Mouse (Mus musculus) right cerebral cortex, adult 2 months (tissue): ENCODE measurements around the gene Mtmr14.

Experiments
- DNase-seq, 2 experiments: peaks; one replicate each; pipeline ENCODE4 v3.0.0; 2021 to 2022; ENCODE audit warnings: low spot score in 2 of 2

Gene Mtmr14

GRCm38 (mm10) chr6:113281676-113282075 is 44.0 kb downstream of the Mtmr14 start:
- no peak for DNase-seq

GRCm38 (mm10) chr6:113282101-113282802 is 44.6 kb downstream of the Mtmr14 start, which contains the start of gene Cpne9:
Gene Cpne9, plus strand, starts transcription at chr6:113282307.
- DNase-seq = peak in 1 of 2 experiments; percentile 38

GRCm38 (mm10) chr6:113282969-113283368 is 45.3 kb downstream of the Mtmr14 start:
- no peak for DNase-seq

GRCm38 (mm10) chr6:113283500-113283899 is 45.9 kb downstream of the Mtmr14 start:
- DNase-seq = no peak

GRCm38 (mm10) chr6:113284931-113285330 is 47.3 kb downstream of the Mtmr14 start:
- DNase-seq = no peak

- DNase-seq = no peak
Observed at GRCm38 (mm10) chr6:113286316-113286715, 48.7 kb downstream of the Mtmr14 start.

GRCm38 (mm10) chr6:113287236-113287635 is 49.6 kb downstream of the Mtmr14 start:
- DNase-seq = peak; percentile 49 to 67

GRCm38 (mm10) chr6:113289346-113289745 is 51.7 kb downstream of the Mtmr14 start:
- DNase-seq = no peak

GRCm38 (mm10) chr6:113290346-113290745 is 52.7 kb downstream of the Mtmr14 start:
- DNase-seq = no peak

GRCm38 (mm10) chr6:113292938-113293337 is 55.3 kb downstream of the Mtmr14 start:
- no peak for DNase-seq

GRCm38 (mm10) chr6:113296046-113296445 is 58.4 kb downstream of the Mtmr14 start:
- DNase-seq = no peak

GRCm38 (mm10) chr6:113296639-113297038 is 59.0 kb downstream of the Mtmr14 start:
- DNase-seq = no peak

GRCm38 (mm10) chr6:113301350-113301749 is 63.7 kb downstream of the Mtmr14 start:
- no peak for DNase-seq

GRCm38 (mm10) chr6:113302258-113302657 is 64.6 kb downstream of the Mtmr14 start:
- DNase-seq = no peak

GRCm38 (mm10) chr6:113306322-113306985 is 68.8 kb downstream of the Mtmr14 start:
- peak; percentile 98 to 99 for DNase-seq

GRCm38 (mm10) chr6:113306986-113307349 is 69.3 kb downstream of the Mtmr14 start, which contains the start of gene Brpf1:
Gene Brpf1, plus strand, starts transcription at chr6:113307137.
- no peak for DNase-seq

- peak; percentile 22 to 39 for DNase-seq
Observed at GRCm38 (mm10) chr6:113307481-113308121, 70.0 kb downstream of the Mtmr14 start.

GRCm38 (mm10) chr6:113308141-113308540 is 70.5 kb downstream of the Mtmr14 start:
- peak; percentile 42 to 58 for DNase-seq

GRCm38 (mm10) chr6:113315972-113316371 is 78.3 kb downstream of the Mtmr14 start:
- no peak for DNase-seq

- DNase-seq = peak; percentile 99
Observed at GRCm38 (mm10) chr6:113326533-113327315, 89.1 kb downstream of the Mtmr14 start, which contains the start of gene Ogg1. Gene Ogg1, plus strand, starts transcription at chr6:113326972.

GRCm38 (mm10) chr6:113329396-113329795 is 91.8 kb downstream of the Mtmr14 start:
- no peak for DNase-seq

- no peak for DNase-seq
Observed at GRCm38 (mm10) chr6:113330547-113330946, 92.9 kb downstream of the Mtmr14 start.
